Mouse (Mus musculus): ENCODE results near the gene Aurkb.

The Aurkb gene

GRCm38 (mm10) chr11:69096360-69096986 is 51.0 kb downstream of the Aurkb start:
- in situ Hi-C loops (cut with MboI; ENCODE audit: low sequenced_read_pairs): no loop called here

GRCm38 (mm10) chr11:69096987-69097900 is 51.8 kb downstream of the Aurkb start:
- in situ Hi-C loops (cut with MboI; ENCODE audit: low sequenced_read_pairs): no loop called here

- in situ Hi-C loops (cut with MboI; ENCODE audit: low sequenced_read_pairs): no loop called here
Observed at GRCm38 (mm10) chr11:69098039-69098761, 52.8 kb downstream of the Aurkb start.

GRCm38 (mm10) chr11:69098762-69099091 is 53.3 kb downstream of the Aurkb start:
- in situ Hi-C loops (cut with MboI; ENCODE audit: low sequenced_read_pairs): no loop called here

- in situ Hi-C loops (cut with MboI; ENCODE audit: low sequenced_read_pairs): no loop called here
Observed at GRCm38 (mm10) chr11:69099177-69099914, 53.9 kb downstream of the Aurkb start.

- in situ Hi-C loops (cut with MboI; ENCODE audit: low sequenced_read_pairs): no loop called here
Observed at GRCm38 (mm10) chr11:69099915-69100345, 54.5 kb downstream of the Aurkb start.

- in situ Hi-C loops (cut with MboI; ENCODE audit: low sequenced_read_pairs): no loop called here
Observed at GRCm38 (mm10) chr11:69100639-69101360, 55.4 kb downstream of the Aurkb start.
